Mouse (Mus musculus) layer of hippocampus, postnatal 10 days (tissue): ENCODE results near the gene Evi2. TPM values are rescaled to one million over a fixed set of nuclear protein-coding genes. Genes with fewer than 3 reads are reported as not detected.

Source experiments
- total RNA-seq, 2 experiments: library from RNA; stranded (reverse); gene quantifications; 2 replicates each; pipeline ENCODE4 v1.2.3; 2021

Gene Evi2
- total RNA-seq, 2 experiments from 2014 or later: 0.13 TPM; not detected in 1

Other genes starting within 250 kb of the Evi2 start
- gene Gm9964, start 233.7 kb downstream of the Evi2 start, total RNA-seq: 1 to 10 TPM in 1 of 2 experiments, not detected in 1; 1.6 TPM
- 100 to 1,000 TPM; 118 to 122 TPM for gene Nf1, start 190.9 kb downstream of the Evi2 start, total RNA-seq
- gene Omg, start 26.5 kb downstream of the Evi2 start, total RNA-seq: 10 to 100 TPM; 54.2 to 60.6 TPM
- gene Evi2b, start 6.8 kb downstream of the Evi2 start, total RNA-seq: 1 to 10 TPM in 1 of 2 experiments, under 1 TPM in 1; 0.80 to 1.0 TPM
- 1 to 10 TPM; 3.7 to 4.0 TPM for gene Evi2a, start within 50 bp of the Evi2 start, total RNA-seq
- gene Rab11fip4, start 60.6 kb upstream of the Evi2 start, total RNA-seq: 100 to 1,000 TPM; 147 to 149 TPM